Mouse (Mus musculus) thymus, postnatal 10 days (tissue): ENCODE data around the gene Plekhf1.

Source experiments
- DNase-seq, 2 experiments: peaks; one replicate each; pipeline ENCODE4 v3.0.0; 2021; ENCODE audit warnings: low spot score in 2 of 2

Plekhf1 gene

GRCm38 (mm10) chr7:38188281-38189075, 39.3 kb downstream of the Plekhf1 start:
- peak in 1 of 2 experiments; percentile 11 for DNase-seq

- DNase-seq, result no peak
Measured at GRCm38 (mm10) chr7:38187796-38188195, 40.0 kb downstream of the Plekhf1 start.

GRCm38 (mm10) chr7:38186861-38187260, 41.0 kb downstream of the Plekhf1 start:
- DNase-seq, result peak; percentile 44 to 59

DNA sequence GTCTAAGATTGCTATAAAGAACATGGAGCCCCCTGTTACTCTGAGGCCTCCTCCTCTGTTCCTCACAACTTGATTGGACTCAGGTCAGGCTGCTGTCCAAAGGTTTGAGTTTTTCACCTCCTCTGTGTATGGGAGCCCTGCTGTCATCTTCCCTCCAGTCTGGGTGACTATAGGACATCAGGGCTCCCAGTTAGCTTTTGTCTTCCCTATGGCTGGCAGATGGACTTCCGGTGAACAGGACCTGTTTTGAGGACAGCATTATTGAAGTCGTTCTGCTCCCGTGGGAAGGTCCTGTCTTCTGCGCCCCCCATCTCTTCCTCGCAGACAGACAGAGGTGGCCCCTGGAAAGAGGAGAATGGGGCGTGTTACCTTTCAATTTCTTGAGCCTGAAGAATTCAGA, 43.0 kb downstream of the Plekhf1 start:
- DNase-seq, result no peak

DNA sequence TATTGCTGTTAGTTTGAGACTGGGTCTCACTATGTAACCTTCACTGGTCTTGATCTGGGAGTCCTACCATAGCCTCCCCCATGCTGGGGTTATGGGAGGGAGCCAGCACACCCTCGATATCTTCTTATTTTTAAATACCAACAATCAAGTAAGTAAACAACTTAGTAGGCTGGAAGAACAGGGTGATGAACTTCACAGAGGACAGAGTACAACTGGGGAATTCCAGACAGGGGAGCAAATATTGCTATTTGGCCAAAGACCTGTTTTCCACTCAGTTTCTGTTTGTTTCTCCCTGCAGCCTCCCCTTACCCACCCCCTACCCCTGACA, 43.4 kb downstream of the Plekhf1 start:
- no peak for DNase-seq

DNA sequence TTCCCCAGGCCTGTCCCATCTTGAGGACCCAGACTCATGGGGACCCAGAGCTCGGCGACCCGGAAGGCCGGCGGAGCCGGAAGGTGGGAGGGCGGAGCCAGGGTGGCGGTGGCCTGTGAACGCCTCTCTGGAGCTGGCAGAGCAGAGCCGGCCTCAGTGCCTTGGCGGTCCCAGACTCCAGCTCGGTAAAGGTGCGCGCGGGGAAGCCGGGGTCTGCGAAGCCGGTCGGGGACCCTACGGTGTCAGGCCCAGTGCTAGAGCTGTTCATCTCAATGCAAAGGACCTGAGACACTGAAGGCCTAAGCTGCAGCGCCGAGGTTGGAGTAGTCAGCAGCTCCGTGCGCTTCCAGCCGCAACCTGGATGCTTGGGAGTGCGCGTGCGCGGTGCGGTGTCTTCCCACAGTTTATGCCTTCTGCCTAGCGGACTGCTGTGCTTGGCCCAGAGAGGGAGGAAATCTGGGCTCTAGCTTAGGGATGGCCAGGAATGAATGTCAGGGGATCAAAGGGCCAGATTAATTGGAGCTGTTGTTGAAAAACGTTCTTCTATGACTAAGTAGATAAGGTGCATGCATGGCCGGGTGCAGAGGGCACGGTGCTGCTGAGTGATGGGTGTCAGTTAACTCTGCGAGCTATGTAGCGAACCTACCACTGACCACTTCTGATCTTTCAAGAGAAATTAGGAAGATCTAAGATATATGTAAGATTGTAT, 44.0 kb downstream of the Plekhf1 start:
- peak; percentile 78 to 84 for DNase-seq

DNA sequence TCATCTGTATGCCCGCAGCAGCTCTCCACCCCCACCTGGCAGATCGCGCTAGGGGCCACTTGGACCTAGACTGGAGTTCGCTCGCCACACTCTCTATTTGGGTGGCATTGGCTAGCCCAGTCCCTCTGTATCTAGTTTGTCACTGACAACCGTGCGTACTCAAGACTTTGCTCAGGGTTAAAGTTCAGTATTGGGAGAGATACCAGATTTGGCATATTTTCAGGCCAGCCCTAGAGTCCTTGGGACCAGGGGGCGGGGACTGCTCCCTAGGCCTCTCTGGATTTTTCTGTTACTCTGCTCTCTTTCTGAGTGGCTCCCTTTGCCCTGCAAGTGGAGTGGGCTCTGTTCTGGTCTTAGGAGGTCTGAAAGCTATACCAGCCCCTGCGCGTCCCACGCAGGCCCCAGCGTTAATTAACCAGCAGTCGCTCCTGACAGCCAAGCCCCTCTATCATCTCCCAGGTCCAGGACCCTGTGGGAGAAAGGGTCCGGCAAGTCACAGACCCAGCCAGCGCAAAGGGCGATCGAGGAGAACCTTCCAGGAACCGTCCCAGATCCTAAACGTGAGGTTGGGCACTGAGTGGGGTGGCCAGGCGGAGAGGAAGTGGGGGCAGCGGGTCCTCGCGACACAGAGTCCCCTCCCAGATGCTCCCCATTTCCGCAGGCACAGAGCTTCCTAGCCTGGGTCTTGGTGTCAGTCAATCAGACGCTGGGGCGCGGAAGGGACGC, 44.7 kb downstream of the Plekhf1 start, which contains the start of gene 1600014C10Rik:
Gene 1600014C10Rik, plus strand, starts transcription at position 256 of the 726 bp plus-strand sequence.
- DNase-seq, result peak in 1 of 2 experiments; percentile 46

GRCm38 (mm10) chr7:38182596-38182961, 45.2 kb downstream of the Plekhf1 start:
- DNase-seq, result peak; percentile 75 to 90

DNA sequence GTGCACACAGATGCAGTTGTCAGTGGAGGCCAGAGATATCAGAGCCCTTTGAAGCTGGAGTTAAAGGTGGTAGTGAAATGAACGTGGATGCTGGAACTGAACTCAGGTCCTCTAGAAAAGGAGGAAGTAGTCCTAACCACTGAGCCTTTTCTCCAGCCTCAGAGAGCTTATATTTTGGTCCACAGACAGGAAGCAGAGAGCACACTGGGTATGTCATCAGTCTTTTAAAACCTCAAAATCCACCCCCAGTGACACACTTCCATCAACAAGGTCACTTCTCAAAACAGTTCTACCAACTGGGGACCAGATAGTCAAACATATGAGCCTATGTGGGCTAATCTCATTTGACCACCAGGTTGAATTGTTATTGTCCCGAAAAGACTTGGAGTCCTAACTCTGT, 46.5 kb downstream of the Plekhf1 start:
- DNase-seq, result no peak

GRCm38 (mm10) chr7:38179896-38180295, 47.9 kb downstream of the Plekhf1 start:
- DNase-seq, result no peak

DNA sequence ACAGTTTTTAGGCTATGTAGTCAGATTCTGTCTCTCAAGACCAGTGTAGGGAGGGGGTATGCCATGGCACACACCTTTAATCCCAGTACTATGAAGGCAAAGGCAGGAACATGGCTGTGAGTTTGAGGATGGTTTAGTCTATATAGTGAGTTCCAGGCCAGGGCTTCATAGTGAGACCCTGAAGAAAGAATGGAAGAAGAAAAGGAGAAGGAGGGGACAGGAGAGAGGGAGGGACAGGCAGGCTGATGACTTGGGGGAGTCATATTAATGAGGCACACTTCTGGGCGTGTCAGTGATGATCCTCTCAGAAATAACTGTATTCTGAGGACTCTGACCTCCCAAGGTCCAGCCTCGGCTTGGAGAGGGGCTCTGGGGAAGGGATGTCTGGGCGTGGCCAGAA, 51.8 kb downstream of the Plekhf1 start:
- DNase-seq, result no peak

- peak; percentile 32 to 52 for DNase-seq
Measured at GRCm38 (mm10) chr7:38174321-38175148, 53.3 kb downstream of the Plekhf1 start.

DNA sequence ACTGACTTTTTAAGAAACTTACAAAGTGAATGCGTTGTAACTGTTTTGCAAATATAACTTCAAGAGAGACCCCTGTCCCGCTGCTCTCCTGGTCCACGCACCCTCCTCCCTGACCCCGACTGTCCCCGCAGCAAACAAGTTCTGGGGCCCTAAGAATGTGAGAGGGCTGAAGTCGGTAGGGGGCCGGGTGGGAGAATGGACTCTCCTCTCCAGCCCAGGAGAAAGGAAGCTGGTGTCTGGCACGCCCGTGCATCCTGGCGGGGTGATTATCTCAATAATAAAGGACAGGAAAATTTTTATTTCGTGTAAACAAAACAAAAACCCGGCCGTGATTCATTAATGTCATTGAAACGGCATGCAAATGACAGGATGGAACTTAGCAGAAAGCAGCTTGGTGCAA, 53.9 kb downstream of the Plekhf1 start:
- no peak for DNase-seq

- DNase-seq, result peak in 1 of 2 experiments; percentile 36
Measured at GRCm38 (mm10) chr7:38167724-38168141, 60.1 kb downstream of the Plekhf1 start.
